Mouse (Mus musculus) embryonic facial prominence, embryonic 11.5 days (tissue): ENCODE measurements at regions not wholly inside any gene's neighbourhood (a gene's known extent, or its start where the extent isn't known, plus 50 kb on each side); places are given as distances from the start of the nearest gene placed in this dataset.

Source experiments
- ATAC-seq: fragments of 200-750 bp; cut with Nextera tagmentation; replicated peaks from 2 replicates; pipeline ENCODE4 v1.8.0; 2017; ENCODE audit warnings: low read depth; ENCODE audit not compliant: insufficient number of reproducible peaks, low FRiP score, low TSS enrichment
- DNase-seq: peaks from one replicate; pipeline ENCODE4 v3.0.0-alpha.2; 2015; ENCODE audit warnings: low spot score
- H3K27ac ChIP-seq: fragments of 300-500 bp; sonication (generic); replicated peaks from 2 replicates; pipeline ENCODE4 v1.5.1; 2014; ENCODE audit warnings: mild to moderate bottlenecking, low read depth, low read length, control low read depth
- H3K27me3 ChIP-seq: fragments of 300-500 bp; sonication (generic); 2 replicates; pipeline ENCODE4 v1.6.1; 2014; ENCODE audit warnings: mild to moderate bottlenecking, low read length, moderate library complexity, mixed read lengths; ENCODE audit not compliant: control insufficient read depth, insufficient read depth
- H3K36me3 ChIP-seq: fragments of 300-500 bp; sonication (generic); replicated peaks from 2 replicates; pipeline ENCODE4 v1.6.1; 2014; ENCODE audit warnings: low read depth, mild to moderate bottlenecking, low read length, moderate library complexity, mixed read lengths; ENCODE audit not compliant: control insufficient read depth, insufficient read depth
- H3K4me1 ChIP-seq: fragments of 300-500 bp; sonication (generic); 2 replicates; pipeline ENCODE4 v1.6.1; 2014; ENCODE audit warnings: low read length, mixed read lengths; ENCODE audit not compliant: control insufficient read depth, insufficient read depth
- H3K4me2 ChIP-seq: fragments of 300-500 bp; sonication (generic); 2 replicates; pipeline ENCODE4 v1.6.1; 2014; ENCODE audit warnings: low read depth, mild to moderate bottlenecking, control low read depth, low read length, moderate library complexity
- H3K4me3 ChIP-seq: fragments of 300-500 bp; sonication (generic); 2 replicates; pipeline ENCODE4 v1.5.1; 2014; ENCODE audit warnings: low read depth, low read length, control low read depth
- H3K9ac ChIP-seq: fragments of 300-500 bp; sonication (generic); replicated peaks from 2 replicates; pipeline ENCODE4 v1.6.1; 2014; ENCODE audit warnings: mild to moderate bottlenecking, control low read depth, low read length
- H3K9me3 ChIP-seq: fragments of 300-500 bp; sonication (generic); replicated peaks from 2 replicates; pipeline ENCODE4 v1.6.1; 2016; ENCODE audit warnings: mild to moderate bottlenecking, low read length, inconsistent platforms, mixed read lengths; ENCODE audit not compliant: control insufficient read depth
- WGBS: fragments of 180-500 bp; shearing (Covaris S2); extraction: QIAGEN DNeasy Blood & Tissue Kit; methylation state at CpG from one replicate; pipeline ENCODE4 v1.1.7; 2014; 5-methylcytosine and 5-hydroxymethylcytosine counted together

- no peaks in the 10 kb centered on the region for H3K36me3 ChIP-seq
- no peak overlapping the region for H3K9ac ChIP-seq
- no peak overlapping the region for H3K27ac ChIP-seq
- no peaks in the 10 kb centered on the region for H3K27me3 ChIP-seq
- H3K4me3 ChIP-seq = no peak overlapping the region
- DNase-seq (no peak), ATAC-seq (no peak)
- no peaks in the 10 kb centered on the region for H3K4me1 ChIP-seq
- WGBS = 87% methylated on average over 7 of the region's 7 CpGs
- H3K4me2 ChIP-seq = no peak overlapping the region
- no peaks in the 10 kb centered on the region for H3K9me3 ChIP-seq
Measured at GRCm38 (mm10) chr7:37324653-37325052, 448.8 kb downstream of the Zfp536 start.

GRCm38 (mm10) chr7:37333451-37333850 is 440.0 kb downstream of the Zfp536 start:
- H3K27ac ChIP-seq = no peak overlapping the region
- H3K36me3 ChIP-seq = no peaks in the 10 kb centered on the region
- no peak overlapping the region for H3K9ac ChIP-seq
- ATAC-seq (no peak), DNase-seq (no peak)
- WGBS = 73% methylated on average over 16 of the region's 16 CpGs
- peaks cover 4% of the 10 kb centered on the region; the same call in 1 of the 2 replicates for H3K4me1 ChIP-seq
- H3K27me3 ChIP-seq = no peaks in the 10 kb centered on the region
- H3K4me3 ChIP-seq = no peak overlapping the region
- no peak overlapping the region for H3K4me2 ChIP-seq
- no peaks in the 10 kb centered on the region for H3K9me3 ChIP-seq

GRCm38 (mm10) chr7:37335212-37335611 is 438.2 kb downstream of the Zfp536 start:
- DNase-seq (no peak), ATAC-seq (no peak)
- Histone ChIP-seq H3K27me3 (no peaks in the 10 kb centered on the region), H3K9me3 (no peaks in the 10 kb centered on the region), H3K4me3 (no peak overlapping the region), H3K36me3 (no peaks in the 10 kb centered on the region), H3K27ac (no peak overlapping the region), H3K4me2 (no peak overlapping the region), H3K4me1 (peaks cover 6% of the 10 kb centered on the region; the same call in 1 of the 2 replicates), H3K9ac (no peak overlapping the region)
- WGBS = 51% methylated on average over 7 of the region's 7 CpGs

- Histone ChIP-seq H3K27me3 (no peaks in the 10 kb centered on the region; the same call in 1 of the 2 replicates), H3K36me3 (no peaks in the 10 kb centered on the region), H3K4me1 (peaks cover 6% of the 10 kb centered on the region; the same call in 1 of the 2 replicates), H3K9ac (peak overlapping the region; percentile 23; the same call in 1 of the 2 replicates), H3K4me2 (peak overlapping the region; percentile 61), H3K9me3 (no peaks in the 10 kb centered on the region), H3K27ac (no peak overlapping the region; the same call in 1 of the 2 replicates), H3K4me3 (peak overlapping the region; percentile 30)
- WGBS = 18% methylated on average over 12 of the region's 12 CpGs
- no peak for ATAC-seq
- DNase-seq = no peak
Measured at GRCm38 (mm10) chr7:37336171-37336850, 437.1 kb downstream of the Zfp536 start.

GRCm38 (mm10) chr7:37336851-37337531 is 436.4 kb downstream of the Zfp536 start:
- peak overlapping the region; percentile 11 for H3K27ac ChIP-seq
- 5% methylated on average over 28 of the region's 28 CpGs for WGBS
- peak overlapping the region; percentile 61 for H3K4me2 ChIP-seq
- ATAC-seq (no peak), DNase-seq (peak; percentile 63)
- H3K4me3 ChIP-seq = peak overlapping the region; percentile 30
- no peaks in the 10 kb centered on the region for H3K9me3 ChIP-seq
- peak overlapping the region; percentile 46 for H3K9ac ChIP-seq
- H3K27me3 ChIP-seq = no peaks in the 10 kb centered on the region; the same call in 1 of the 2 replicates
- H3K36me3 ChIP-seq = no peaks in the 10 kb centered on the region
- H3K4me1 ChIP-seq = peaks cover 6% of the 10 kb centered on the region; the same call in 1 of the 2 replicates

- H3K4me1 ChIP-seq = peaks cover 6% of the 10 kb centered on the region; the same call in 1 of the 2 replicates
- DNase-seq = no peak
- H3K9ac ChIP-seq = no peak overlapping the region
- peak; percentile 27; the same call in 1 of the 2 replicates for ATAC-seq
- WGBS = 36% methylated on average over 11 of the region's 11 CpGs
- H3K4me3 ChIP-seq = no peak overlapping the region
- H3K4me2 ChIP-seq = peak overlapping the region; percentile 61
- H3K27me3 ChIP-seq = no peaks in the 10 kb centered on the region; the same call in 1 of the 2 replicates
- no peaks in the 10 kb centered on the region for H3K9me3 ChIP-seq
- H3K36me3 ChIP-seq = no peaks in the 10 kb centered on the region
- H3K27ac ChIP-seq = peak overlapping the region; percentile 11
Measured at GRCm38 (mm10) chr7:37337616-37338015, 435.8 kb downstream of the Zfp536 start.

GRCm38 (mm10) chr7:37338067-37338501 is 435.4 kb downstream of the Zfp536 start:
- ATAC-seq (peak; percentile 14; the same call in 1 of the 2 replicates), DNase-seq (peak; percentile 63)
- no peak overlapping the region for H3K4me3 ChIP-seq
- H3K4me1 ChIP-seq = peaks cover 9% of the 10 kb centered on the region
- H3K36me3 ChIP-seq = no peaks in the 10 kb centered on the region
- H3K27me3 ChIP-seq = no peaks in the 10 kb centered on the region; the same call in 1 of the 2 replicates
- H3K9ac ChIP-seq = peak overlapping the region; percentile 36; the same call in 1 of the 2 replicates
- H3K4me2 ChIP-seq = peak overlapping the region; percentile 61
- H3K27ac ChIP-seq = peak overlapping the region; percentile 11; the same call in 1 of the 2 replicates
- WGBS = 19% methylated on average over 11 of the region's 11 CpGs
- H3K9me3 ChIP-seq = no peaks in the 10 kb centered on the region

- no peaks in the 10 kb centered on the region; the same call in 1 of the 2 replicates for H3K27me3 ChIP-seq
- peak; percentile 53 for DNase-seq
Measured at GRCm38 (mm10) chr7:37342613-37343012, 430.8 kb downstream of the Zfp536 start.

More at GRCm38 (mm10) chr7:37342613-37343012, 430.8 kb downstream of the Zfp536 start:
- ATAC-seq = no peak
- Histone ChIP-seq H3K9ac (no peak overlapping the region), H3K4me3 (peak overlapping the region; percentile 31), H3K9me3 (no peaks in the 10 kb centered on the region), H3K4me2 (peak overlapping the region; percentile 64), H3K36me3 (no peaks in the 10 kb centered on the region), H3K4me1 (peaks cover 6% of the 10 kb centered on the region), H3K27ac (no peak overlapping the region)
- 17% methylated on average over 11 of the region's 11 CpGs for WGBS
